Mouse (Mus musculus) erythroblast, embryonic 14.5 days (primary cell): Measurements from ENCODE around the gene Polr2l.

Source experiments
- GATA1 ChIP-seq: IDR thresholded peaks from 2 replicates; pipeline ENCODE4 v1.6.1; 2012; ENCODE audit warnings: low read length, inconsistent platforms, mixed read lengths
- TAL1 ChIP-seq: IDR thresholded peaks from 3 replicates; pipeline ENCODE4 v1.6.1; 2012; ENCODE audit warnings: low read length, inconsistent platforms, mixed read lengths

DNA sequence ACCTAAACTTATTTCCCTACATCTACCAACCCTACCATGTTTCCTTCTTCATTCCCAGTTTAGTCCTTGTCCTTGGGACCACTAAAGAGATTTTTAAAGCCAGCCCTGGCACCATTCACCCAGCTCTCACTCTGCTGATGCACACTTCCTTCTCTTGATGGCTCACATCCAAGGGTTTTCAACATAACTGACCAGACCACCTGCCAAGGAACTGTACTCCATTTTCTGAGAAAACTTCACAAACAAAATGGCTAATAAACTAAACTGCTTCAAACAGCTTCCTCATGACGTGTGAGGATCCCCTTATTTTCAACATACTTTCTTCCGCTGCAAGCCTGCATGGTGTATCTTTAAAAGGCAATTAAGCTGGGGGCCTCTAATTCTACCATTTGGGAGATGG lies 21.3 kb downstream of the Polr2l start:
- TF ChIP-seq GATA1 (no peak), TAL1 (no peak)
